21 mouse cellular contexts compared by ENCODE assay signal in genomic region chr8:110696051-110696450, GRCm38 (mm10). TPM values are rescaled to one million over a fixed set of nuclear protein-coding genes. Genes with fewer than 3 reads are reported as not detected.
DNase-seq lines count a peak whose midpoint lies in the region; ATAC-seq and TF ChIP-seq lines count a peak whose summit lies in the region.
"Had no signal": no experiment of that assay in that cellular context is flagged by ENCODE, and none has a peak within 500 bp of the region (broad histone marks: within the 10 kb centered on the region; RNA-seq: fewer than 3 reads in every experiment).

No protein-coding gene starts in this region.

- DNase-seq in embryonic facial prominence, embryonic 10.5 days (ENCODE audit: low spot score): no peak
- no peak for DNase-seq in heart, adult 8-10 months (ENCODE audit: low spot score)
- peak; percentile 30 for DNase-seq in lung, embryonic 14.5 days
- no peak for DNase-seq in lung, postnatal 25 days (ENCODE audit: low spot score)
- DNase-seq: adrenal gland, postnatal 10 days; gastrocnemius, postnatal 10 days; heart, adult 11 months; kidney, adult 11 months; kidney, postnatal 10 days; right cerebral cortex, postnatal 14 days; spleen, adult 18-20 months; thymus, postnatal 25 days had no signal

- H3K36me3 ChIP-seq in embryonic facial prominence, embryonic 13.5 days: peaks cover 24% of the 10 kb centered on the region; the same call in 1 of the 2 replicates
- H3K36me3 ChIP-seq in embryonic facial prominence, embryonic 10.5 days (replicated peaks): peaks cover 49% of the 10 kb centered on the region
- H3K36me3 ChIP-seq in heart, embryonic 16.5 days (ENCODE audit: control insufficient read depth, insufficient read depth): no peaks in the 10 kb centered on the region
- H3K36me3 ChIP-seq in lung, embryonic 14.5 days (ENCODE audit: insufficient read depth): peaks cover 9% of the 10 kb centered on the region; the same call in 1 of the 2 replicates
- no peaks in the 10 kb centered on the region; the same call in none of the 2 replicates for H3K36me3 ChIP-seq in hindbrain, embryonic 16.5 days (ENCODE audit: control insufficient read depth, insufficient read depth, low read length)

- no peak for TF ChIP-seq CTCF in lung, embryonic 14.5 days (IDR thresholded peaks at IDR 0.05; ENCODE audit: low read depth)

- no peak for ATAC-seq in embryonic facial prominence, embryonic 13.5 days (ENCODE audit: insufficient number of reproducible peaks, insufficient read depth, low FRiP score, low TSS enrichment, low read depth)
- ATAC-seq in heart, embryonic 16.5 days (replicated peaks; ENCODE audit: extremely low read depth, insufficient read depth, low FRiP score): no peak
- 0 out of 2 replicates have a peak, but pooled peaks have one; percentile 3 for ATAC-seq in lung, embryonic 14.5 days (ENCODE audit: insufficient read depth)
- no peak for ATAC-seq in hindbrain, embryonic 16.5 days
- no peak for ATAC-seq in frontal cortex, adult (ENCODE audit: low TSS enrichment)
- ATAC-seq: activated CD4-positive, CD25-positive, alpha-beta regulatory T cell, adult 4 months had no signal

- H3K27ac ChIP-seq in embryonic facial prominence, embryonic 13.5 days: 0 out of 2 replicates have a peak overlapping the region, but pooled peaks have one; percentile 1
- no peak overlapping the region for H3K27ac ChIP-seq in embryonic facial prominence, embryonic 10.5 days (replicated peaks)
- peak overlapping the region; percentile 28; the same call in 1 of the 2 replicates for H3K27ac ChIP-seq in heart, embryonic 16.5 days (ENCODE audit: low read length)
- H3K27ac ChIP-seq in lung, embryonic 14.5 days (ENCODE audit: low read depth): peak overlapping the region; percentile 30; the same call in 1 of the 2 replicates
- H3K27ac ChIP-seq in hindbrain, embryonic 16.5 days (ENCODE audit: low read depth, low read length): peak overlapping the region; percentile 73
- H3K27ac ChIP-seq: neural tube, embryonic 12.5 days had no signal

- no peak overlapping the region for H3K4me2 ChIP-seq in embryonic facial prominence, embryonic 13.5 days
- H3K4me2 ChIP-seq in heart, embryonic 16.5 days (ENCODE audit: low read depth, low read length): no peak overlapping the region
- H3K4me2 ChIP-seq in lung, embryonic 14.5 days: peak overlapping the region; percentile 12; the same call in 1 of the 2 replicates
- no peak overlapping the region for H3K4me2 ChIP-seq in hindbrain, embryonic 16.5 days (ENCODE audit: low read length)
- H3K4me2 ChIP-seq: liver, embryonic 11.5 days; midbrain, embryonic 11.5 days; neural tube, embryonic 12.5 days had no signal

- no peaks in the 10 kb centered on the region for H3K27me3 ChIP-seq in embryonic facial prominence, embryonic 13.5 days
- H3K27me3 ChIP-seq in embryonic facial prominence, embryonic 10.5 days (replicated peaks; ENCODE audit: low read depth, poor library complexity, severe bottlenecking): no peaks in the 10 kb centered on the region
- no peaks in the 10 kb centered on the region for H3K27me3 ChIP-seq in heart, embryonic 16.5 days (ENCODE audit: control insufficient read depth, insufficient read depth, low read length)
- H3K27me3 ChIP-seq in lung, embryonic 14.5 days (ENCODE audit: insufficient read depth, low read length): no peaks in the 10 kb centered on the region
- H3K27me3 ChIP-seq in hindbrain, embryonic 16.5 days (replicated peaks; ENCODE audit: control insufficient read depth, insufficient read depth, low read length): no peaks in the 10 kb centered on the region
- H3K27me3 ChIP-seq: neural tube, embryonic 12.5 days had no signal

- no peaks in the 10 kb centered on the region for H3K9me3 ChIP-seq in embryonic facial prominence, embryonic 13.5 days
- no peaks in the 10 kb centered on the region for H3K9me3 ChIP-seq in embryonic facial prominence, embryonic 10.5 days
- no peaks in the 10 kb centered on the region for H3K9me3 ChIP-seq in heart, embryonic 16.5 days (replicated peaks; ENCODE audit: control insufficient read depth, low read length)
- H3K9me3 ChIP-seq in lung, embryonic 14.5 days (ENCODE audit: low read depth, low read length): no peaks in the 10 kb centered on the region
- no peaks in the 10 kb centered on the region for H3K9me3 ChIP-seq in hindbrain, embryonic 16.5 days (ENCODE audit: control insufficient read depth, low read length)
- H3K9me3 ChIP-seq: G1E; neural tube, embryonic 12.5 days had no signal

- H3K9ac ChIP-seq in embryonic facial prominence, embryonic 13.5 days: no peak overlapping the region
- no peak overlapping the region for H3K9ac ChIP-seq in heart, embryonic 16.5 days (ENCODE audit: low read length)
- H3K9ac ChIP-seq in lung, embryonic 14.5 days: no peak overlapping the region
- no peak overlapping the region for H3K9ac ChIP-seq in hindbrain, embryonic 16.5 days (ENCODE audit: low read depth, low read length)
- H3K9ac ChIP-seq: neural tube, embryonic 12.5 days had no signal

- H3K4me3 ChIP-seq in embryonic facial prominence, embryonic 13.5 days: no peak overlapping the region
- H3K4me3 ChIP-seq in embryonic facial prominence, embryonic 10.5 days: no peak overlapping the region
- H3K4me3 ChIP-seq in heart, embryonic 16.5 days (ENCODE audit: low read length): no peak overlapping the region
- H3K4me3 ChIP-seq in lung, embryonic 14.5 days (ENCODE audit: low read depth, low read length): no peak overlapping the region
- no peak overlapping the region for H3K4me3 ChIP-seq in hindbrain, embryonic 16.5 days (ENCODE audit: low read length)
- H3K4me3 ChIP-seq: neural tube, embryonic 12.5 days had no signal

- H3K4me1 ChIP-seq in embryonic facial prominence, embryonic 13.5 days: peaks cover 8% of the 10 kb centered on the region; the same call in 1 of the 2 replicates
- H3K4me1 ChIP-seq in embryonic facial prominence, embryonic 10.5 days: no peaks in the 10 kb centered on the region
- H3K4me1 ChIP-seq in heart, embryonic 16.5 days (ENCODE audit: control insufficient read depth, insufficient read depth, low read length): peaks cover 11% of the 10 kb centered on the region
- peaks cover 9% of the 10 kb centered on the region for H3K4me1 ChIP-seq in lung, embryonic 14.5 days (ENCODE audit: insufficient read depth)
- H3K4me1 ChIP-seq in hindbrain, embryonic 16.5 days (ENCODE audit: control insufficient read depth, insufficient read depth, low read depth, low read length): peaks cover 23% of the 10 kb centered on the region

- 88% methylated on average over 4 of the region's 4 CpGs for WGBS in embryonic facial prominence, embryonic 13.5 days
- 88% methylated on average over 4 of the region's 4 CpGs for WGBS in embryonic facial prominence, embryonic 10.5 days
- WGBS in heart, embryonic 16.5 days: 78% methylated on average over 4 of the region's 4 CpGs
- WGBS in lung, embryonic 14.5 days: 65% methylated on average over 4 of the region's 4 CpGs
- WGBS in hindbrain, embryonic 16.5 days: 79% methylated on average over 4 of the region's 4 CpGs

RNA-seq across cellular contexts. Expression of gene Mtss1l, which starts 25.2 kb away (rescaled TPM):
- polyA plus RNA-seq in embryonic facial prominence, embryonic 13.5 days (2015; fragmentation: Nextera tagmentation; extraction: Ambion mirVana): 11.0 and 12.6 TPM in 2 replicates
- polyA plus RNA-seq in embryonic facial prominence, embryonic 10.5 days (2016; fragmentation: Nextera tagmentation; extraction: Ambion mirVana): 6.6 and 7.2 TPM in 2 replicates
- 4.5 and 6.6 TPM in 2 replicates for polyA plus RNA-seq in heart, embryonic 16.5 days (2015; fragmentation: Nextera tagmentation; extraction: Ambion mirVana)
- total RNA-seq in heart, adult 8-10 months (2022): 10 to 100 TPM; 37.7 to 46.3 (median 39.9) TPM
- polyA plus RNA-seq in lung, embryonic 14.5 days (2014; fragmentation: Nextera tagmentation; extraction: Ambion mirVana): 30.9 and 39.9 TPM in 2 replicates
- 26.4 and 28.8 TPM in 2 replicates for polyA plus RNA-seq in hindbrain, embryonic 16.5 days (2015; fragmentation: Nextera tagmentation; extraction: Ambion mirVana)
